Mouse (Mus musculus): ENCODE data around the gene Nop53.

- TF ChIP-seq GATA1 (IDR thresholded peaks at IDR 0.05; ENCODE audit: borderline replicate concordance, low read length) (no peak), FLI1 (IDR thresholded peaks at IDR 0.05; ENCODE audit: low read length) (no peak)
Observed at GRCm38 (mm10) chr7:15991764-15992163, 45.9 kb upstream of the Nop53 start.
